Mouse (Mus musculus) midbrain, postnatal 0 days (tissue): ENCODE results near the gene Efcab11. TPM values are rescaled to one million over a fixed set of nuclear protein-coding genes. Genes with fewer than 3 reads are reported as not detected.

Experiments used
- ATAC-seq: fragments of 200-750 bp; cut with Nextera tagmentation; 2 replicates; pipeline ENCODE4 v1.8.0; 2017; ENCODE audit warnings: moderate number of reproducible peaks, mild to moderate bottlenecking, moderate TSS enrichment, moderate library complexity; ENCODE audit not compliant: low FRiP score
- DNase-seq: peaks from one replicate; pipeline ENCODE4 v3.0.0-alpha.2; 2015; ENCODE audit warnings: low spot score
- H3K27ac ChIP-seq: fragments of 300-500 bp; sonication (generic); 2 replicates; pipeline ENCODE4 v1.5.1; 2014; ENCODE audit warnings: low read depth, mild to moderate bottlenecking, low read length, mixed read lengths
- H3K27me3 ChIP-seq: fragments of 300-500 bp; sonication (generic); 2 replicates; pipeline ENCODE4 v1.6.1; 2014; ENCODE audit warnings: low read length, control low read depth, mixed read lengths; ENCODE audit not compliant: insufficient read depth
- H3K36me3 ChIP-seq: fragments of 300-500 bp; sonication (generic); 2 replicates; pipeline ENCODE4 v1.6.1; 2014; ENCODE audit warnings: low read length, control low read depth, mixed read lengths; ENCODE audit not compliant: insufficient read depth
- H3K4me1 ChIP-seq: fragments of 300-500 bp; sonication (generic); 2 replicates; pipeline ENCODE4 v1.6.1; 2014; ENCODE audit warnings: mild to moderate bottlenecking, control low read depth, antibody characterized with exemption, low read length, mixed read lengths; ENCODE audit not compliant: insufficient read depth
- H3K4me2 ChIP-seq: fragments of 300-500 bp; sonication (generic); 2 replicates; pipeline ENCODE4 v1.6.1; 2014; ENCODE audit warnings: low read depth, mild to moderate bottlenecking, low read length, mixed read lengths; ENCODE audit not compliant: poor library complexity, severe bottlenecking
- H3K4me3 ChIP-seq: fragments of 300-500 bp; sonication (generic); 2 replicates; pipeline ENCODE4 v1.5.1; 2014; ENCODE audit warnings: low read depth, mild to moderate bottlenecking, low read length, moderate library complexity
- H3K9ac ChIP-seq: fragments of 300-500 bp; sonication (generic); replicated peaks from 2 replicates; pipeline ENCODE4 v1.6.1; 2014; ENCODE audit warnings: mild to moderate bottlenecking, low read length, moderate library complexity, mixed read lengths; ENCODE audit not compliant: poor library complexity, severe bottlenecking
- H3K9me3 ChIP-seq: fragments of 300-500 bp; sonication (generic); 2 replicates; pipeline ENCODE4 v1.6.1; 2016; ENCODE audit warnings: low read length, control low read depth
- CTCF ChIP-seq: IDR thresholded peaks from 2 replicates; pipeline ENCODE4 v1.5.1; 2016; ENCODE audit warnings: antibody characterized with exemption, mild to moderate bottlenecking
- WGBS: fragments of 180-500 bp; shearing (Covaris S2); extraction: QIAGEN DNeasy Blood & Tissue Kit; methylation state at CpG from one replicate; pipeline ENCODE4 v1.1.7; 2014; 5-methylcytosine and 5-hydroxymethylcytosine counted together
- polyA plus RNA-seq: library from polyadenylated mRNA; unstranded; fragments of >200 nt; fragmentation: Nextera tagmentation; extraction: Ambion mirVana; gene quantifications from 2 replicates; pipeline ENCODE4 v1.2.1, GENCODE M21; 2015
- total RNA-seq: library from RNA; depleted of rRNA; stranded (reverse); fragments of >200 nt; gene quantifications from 2 replicates; pipeline ENCODE4 v1.2.3, GENCODE M21; 2014

The Efcab11 gene
- total and polyA plus RNA-seq, 2 experiments from 2014 or later = 2.5 to 2.6 TPM

GRCm38 (mm10) chr12:99721318-99721717, 162.9 kb downstream of the Efcab11 start:
- Histone ChIP-seq H3K9ac (no peak overlapping the region), H3K4me3 (no peak overlapping the region), H3K27ac (no peak overlapping the region), H3K27me3 (no peaks in the 10 kb centered on the region), H3K9me3 (no peaks in the 10 kb centered on the region), H3K4me1 (no peaks in the 10 kb centered on the region), H3K4me2 (no peak overlapping the region), H3K36me3 (no peaks in the 10 kb centered on the region)
- no peak for ATAC-seq
- DNase-seq = no peak
- TF ChIP-seq CTCF = no peak
- WGBS = 80% methylated on average over 10 of the region's 10 CpGs

GRCm38 (mm10) chr12:99719777-99720176, 164.5 kb downstream of the Efcab11 start:
- Histone ChIP-seq H3K4me3 (no peak overlapping the region), H3K9ac (no peak overlapping the region), H3K36me3 (no peaks in the 10 kb centered on the region), H3K9me3 (no peaks in the 10 kb centered on the region), H3K4me1 (peaks cover 3% of the 10 kb centered on the region; the same call in 1 of the 2 replicates), H3K27me3 (no peaks in the 10 kb centered on the region), H3K4me2 (no peak overlapping the region), H3K27ac (no peak overlapping the region)
- WGBS = 91% methylated on average over 11 of the region's 11 CpGs
- DNase-seq = no peak
- ATAC-seq = no peak
- no peak for TF ChIP-seq CTCF

- Histone ChIP-seq H3K4me2 (no peak overlapping the region), H3K27ac (no peak overlapping the region), H3K9me3 (no peaks in the 10 kb centered on the region), H3K9ac (no peak overlapping the region), H3K4me3 (no peak overlapping the region), H3K36me3 (no peaks in the 10 kb centered on the region), H3K27me3 (no peaks in the 10 kb centered on the region), H3K4me1 (peaks cover 3% of the 10 kb centered on the region; the same call in 1 of the 2 replicates)
- 93% methylated on average over 2 of the region's 2 CpGs for WGBS
- ATAC-seq (no peak), DNase-seq (no peak)
- TF ChIP-seq CTCF = no peak
These were observed 166.1 kb downstream of the Efcab11 start for GRCm38 (mm10) chr12:99718161-99718560.

- no peak overlapping the region for H3K4me2 ChIP-seq
- peaks cover 3% of the 10 kb centered on the region; the same call in 1 of the 2 replicates for H3K4me1 ChIP-seq
- DNase-seq (no peak), ATAC-seq (no peak)
- no peak overlapping the region for H3K27ac ChIP-seq
- no peak overlapping the region for H3K4me3 ChIP-seq
- 76% methylated on average over 8 of the region's 8 CpGs for WGBS
- no peak overlapping the region for H3K9ac ChIP-seq
- no peak for TF ChIP-seq CTCF
- H3K9me3 ChIP-seq = no peaks in the 10 kb centered on the region
- no peaks in the 10 kb centered on the region for H3K27me3 ChIP-seq
- no peaks in the 10 kb centered on the region for H3K36me3 ChIP-seq
These were observed 168.1 kb downstream of the Efcab11 start for GRCm38 (mm10) chr12:99716038-99716610.

- H3K27ac ChIP-seq = no peak overlapping the region
- no peaks in the 10 kb centered on the region for H3K27me3 ChIP-seq
- no peak overlapping the region for H3K9ac ChIP-seq
- peaks cover 3% of the 10 kb centered on the region; the same call in 1 of the 2 replicates for H3K4me1 ChIP-seq
- TF ChIP-seq CTCF = no peak
- ATAC-seq (no peak), DNase-seq (no peak)
- H3K9me3 ChIP-seq = no peaks in the 10 kb centered on the region
- H3K4me3 ChIP-seq = no peak overlapping the region
- 60% methylated on average over 9 of the region's 9 CpGs for WGBS
- H3K4me2 ChIP-seq = no peak overlapping the region
- H3K36me3 ChIP-seq = no peaks in the 10 kb centered on the region
These were observed 168.9 kb downstream of the Efcab11 start for GRCm38 (mm10) chr12:99715129-99716037.

- Histone ChIP-seq H3K27ac (peak overlapping the region; percentile 34; the same call in 1 of the 2 replicates), H3K36me3 (no peaks in the 10 kb centered on the region), H3K9ac (no peak overlapping the region), H3K9me3 (no peaks in the 10 kb centered on the region), H3K4me3 (no peak overlapping the region), H3K4me2 (no peak overlapping the region), H3K27me3 (no peaks in the 10 kb centered on the region), H3K4me1 (peaks cover 3% of the 10 kb centered on the region; the same call in 1 of the 2 replicates)
- DNase-seq (no peak), ATAC-seq (no peak)
- 31% methylated on average over 5 of the region's 5 CpGs for WGBS
- TF ChIP-seq CTCF = no peak
These were observed 172.0 kb downstream of the Efcab11 start for GRCm38 (mm10) chr12:99712214-99712613.
